Mouse (Mus musculus) gastrocnemius, adult 2 months (tissue): ENCODE measurements around the gene Plxnb2. TPM values are rescaled to one million over a fixed set of nuclear protein-coding genes. Genes with fewer than 3 reads are reported as not detected.

ENCODE experiments used
- DNase-seq: peaks from one replicate; pipeline ENCODE4 v3.0.0; 2022
- H3K27ac ChIP-seq: fragments of 200-600 bp; 2 replicates; pipeline ENCODE4 v1.8.1; 2022; ENCODE audit warnings: mild to moderate bottlenecking
- H3K4me3 ChIP-seq: fragments of 200-600 bp; 2 replicates; pipeline ENCODE4 v1.8.1; 2022; ENCODE audit warnings: mild to moderate bottlenecking, moderate library complexity
- CTCF ChIP-seq: fragments of 200-600 bp; IDR thresholded peaks from 2 replicates; pipeline ENCODE4 v1.8.1; 2022; ENCODE audit warnings: antibody characterized with exemption, mild to moderate bottlenecking, moderate library complexity
- intact Hi-C: fragments of 180-260 bp; cut with DNase I; formaldehyde crosslinking; loops from one replicate; pipeline ENCODE4 v1.15.1; 2025
- total RNA-seq, 2 experiments: library from RNA; stranded (reverse); gene quantifications; 2 replicates each; pipeline ENCODE4 v1.2.3; 2021

The Plxnb2 gene
- total RNA-seq, 2 experiments from 2014 or later, result 8.3 to 8.7 TPM

DNA sequence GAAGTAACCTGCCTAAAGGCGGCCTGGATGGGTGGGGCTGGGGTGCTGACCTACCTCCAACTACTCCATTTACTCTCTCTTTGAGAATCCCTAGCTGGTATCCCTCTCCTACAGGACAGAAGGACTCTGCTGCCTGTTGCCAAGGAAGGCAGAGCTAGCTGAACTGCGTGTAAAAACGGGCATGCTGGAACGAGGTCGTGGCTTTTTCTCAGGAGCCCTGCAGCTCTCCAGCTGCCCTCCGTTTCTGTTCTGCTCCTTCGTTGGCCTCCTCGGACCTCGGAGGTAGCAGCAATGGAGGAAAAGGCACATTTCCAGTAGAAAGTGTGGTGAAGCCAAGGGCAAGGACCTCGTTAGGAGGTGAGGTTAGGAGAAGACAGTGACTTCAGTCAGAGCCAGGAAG is 11.7 kb downstream of the Plxnb2 start:
- H3K27ac ChIP-seq, result peak overlapping the region; percentile 72
- intact Hi-C loops, result no loop called here

DNA sequence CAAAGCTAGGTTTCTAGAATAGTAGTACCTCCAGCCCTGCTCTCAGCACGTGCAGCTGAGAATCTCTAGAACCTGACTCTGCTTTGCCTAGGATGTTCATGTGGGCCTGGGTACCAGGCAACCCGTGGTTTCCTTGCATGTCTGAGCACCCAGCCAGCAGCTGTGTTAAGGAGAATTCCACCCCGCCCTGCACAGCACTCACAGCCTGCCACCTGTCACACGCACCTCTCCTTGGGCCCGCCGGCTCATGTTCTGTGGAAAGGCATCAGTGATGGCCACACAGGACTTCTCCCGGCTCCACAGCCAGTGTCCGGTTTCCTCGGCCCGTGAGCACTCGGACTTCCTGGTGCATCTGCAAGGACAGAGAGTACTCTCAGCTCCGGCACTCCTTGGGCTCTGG is 15.1 kb downstream of the Plxnb2 start:
- intact Hi-C loops, result no loop called here
- TF ChIP-seq CTCF, result no peak
- no peak overlapping the region for H3K4me3 ChIP-seq
- H3K27ac ChIP-seq, result no peak overlapping the region
- no peak for DNase-seq

More for the DNA sequence above, 11.7 kb downstream of the Plxnb2 start:
- no peak for TF ChIP-seq CTCF
- peak overlapping the region; percentile 42 for H3K4me3 ChIP-seq
- no peak for DNase-seq

DNA sequence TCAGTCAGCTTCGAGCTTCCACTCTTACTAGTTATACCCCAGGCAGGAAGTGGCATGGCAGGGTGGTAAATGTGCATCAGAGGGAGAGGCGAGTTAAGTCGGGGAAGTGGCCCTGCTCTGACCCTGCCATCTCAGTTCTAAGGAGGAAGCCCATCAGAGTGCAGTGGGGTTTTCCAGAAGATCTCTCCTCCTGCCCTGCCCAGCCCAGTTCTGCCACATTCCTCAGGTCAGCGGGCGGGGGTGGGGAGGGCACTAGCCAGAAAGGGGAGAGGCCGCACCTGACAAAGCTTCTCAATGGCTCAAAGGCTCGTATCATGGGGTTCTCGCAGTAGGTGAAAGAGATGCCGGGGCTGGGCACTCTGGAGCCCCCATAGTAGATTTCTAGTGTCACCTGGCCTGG is 19.2 kb downstream of the Plxnb2 start:
- intact Hi-C loops, result no loop called here
- no peak for TF ChIP-seq CTCF
- H3K4me3 ChIP-seq, result no peak overlapping the region
- H3K27ac ChIP-seq, result no peak overlapping the region
- no peak for DNase-seq

DNA sequence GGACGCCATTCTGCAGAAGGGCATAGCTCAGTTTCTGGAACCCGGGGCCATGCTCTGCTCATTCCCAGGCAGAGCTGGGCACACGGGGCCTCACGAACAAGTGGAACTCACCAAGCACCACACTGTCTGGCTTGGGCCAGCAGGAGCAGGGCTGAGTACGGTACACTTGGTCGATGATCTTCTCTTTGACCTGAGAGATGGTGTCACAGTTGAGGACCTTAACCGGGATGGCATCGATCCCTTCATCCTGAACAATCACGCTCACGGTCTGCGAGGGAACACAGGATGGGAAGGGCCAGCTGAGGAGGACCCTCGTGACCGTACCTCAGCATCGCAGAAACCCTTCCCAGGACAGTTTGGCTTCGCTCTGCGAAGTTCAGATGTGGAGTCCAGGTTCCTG is 22.1 kb downstream of the Plxnb2 start:
- DNase-seq, result no peak
- H3K4me3 ChIP-seq, result no peak overlapping the region
- no peak for TF ChIP-seq CTCF
- H3K27ac ChIP-seq, result no peak overlapping the region
- intact Hi-C loops, result loop anchor here (5.0 kb wide), 1 partner anchor 39 kb away; the partner anchor contains the start of gene Dennd6b

DNA sequence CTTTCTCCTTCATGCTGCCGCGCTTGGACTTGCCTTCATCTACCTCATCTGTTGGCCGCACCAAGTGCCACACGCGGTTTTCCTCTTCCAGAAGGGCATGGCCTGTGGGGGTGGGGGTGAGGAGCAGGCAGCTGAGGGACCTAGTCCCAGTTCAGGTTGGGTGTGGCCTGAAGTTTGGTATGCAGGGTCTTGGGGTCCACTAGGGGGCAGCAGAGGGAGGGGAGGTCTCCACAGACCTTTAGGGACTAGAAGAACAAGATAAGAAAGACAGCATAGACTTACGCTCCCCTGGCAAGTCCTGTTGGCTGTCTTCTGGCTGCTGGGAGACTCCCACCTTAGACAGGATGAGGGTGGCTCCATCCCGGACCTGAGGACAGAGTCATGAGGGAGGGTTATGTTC is 22.6 kb downstream of the Plxnb2 start:
- intact Hi-C loops, result loop anchor here (5.0 kb wide), 1 partner anchor 39 kb away; the partner anchor contains the start of gene Dennd6b
- TF ChIP-seq CTCF, result peak; percentile 84
- DNase-seq, result peak; percentile 80
- H3K27ac ChIP-seq, result no peak overlapping the region
- no peak overlapping the region for H3K4me3 ChIP-seq

DNA sequence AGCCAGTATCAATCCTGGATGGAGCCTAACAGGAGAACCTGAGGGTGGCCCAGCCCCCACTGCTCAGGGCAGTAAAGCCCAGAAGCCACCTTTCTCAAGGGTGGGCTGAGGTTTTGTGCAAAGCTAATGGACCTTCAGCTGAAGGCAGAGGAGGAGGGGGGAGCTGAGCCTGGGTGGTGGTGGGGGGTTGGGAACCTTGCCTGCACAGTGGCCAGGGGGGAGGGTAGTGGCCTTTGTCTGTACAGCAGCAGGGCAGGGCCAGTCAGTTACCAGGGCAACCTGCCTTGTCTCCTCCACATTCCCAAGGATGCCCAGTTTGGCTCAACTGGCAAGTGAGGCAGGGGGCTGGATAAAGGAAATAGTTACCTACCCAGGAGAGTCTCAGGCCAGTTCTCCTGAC is 28.3 kb downstream of the Plxnb2 start:
- H3K4me3 ChIP-seq, result no peak overlapping the region
- DNase-seq, result no peak
- intact Hi-C loops, result no loop called here
- H3K27ac ChIP-seq, result no peak overlapping the region
- TF ChIP-seq CTCF, result no peak

DNA sequence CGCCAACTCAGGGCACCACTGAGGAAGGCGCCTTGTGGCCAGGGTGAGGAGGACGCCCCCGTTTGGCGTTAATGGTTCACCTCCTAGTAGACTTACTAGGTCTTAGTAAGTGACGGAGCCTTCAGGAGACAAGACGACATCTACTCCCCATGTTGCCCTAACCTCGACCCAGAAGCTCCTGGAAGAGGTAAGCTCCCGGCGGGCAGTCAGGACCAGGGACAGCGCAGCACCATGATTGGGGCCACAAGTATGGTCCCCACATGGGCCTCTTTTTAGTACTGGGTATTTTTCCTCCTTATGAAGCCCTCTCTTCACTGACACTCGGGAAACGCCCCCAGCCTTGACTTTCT is 30.6 kb downstream of the Plxnb2 start:
- peak overlapping the region; percentile 79; the same call in 1 of the 2 replicates for H3K27ac ChIP-seq
- no peak for DNase-seq
- no peak for TF ChIP-seq CTCF
- H3K4me3 ChIP-seq, result peak overlapping the region; percentile 90
- intact Hi-C loops, result no loop called here

DNA sequence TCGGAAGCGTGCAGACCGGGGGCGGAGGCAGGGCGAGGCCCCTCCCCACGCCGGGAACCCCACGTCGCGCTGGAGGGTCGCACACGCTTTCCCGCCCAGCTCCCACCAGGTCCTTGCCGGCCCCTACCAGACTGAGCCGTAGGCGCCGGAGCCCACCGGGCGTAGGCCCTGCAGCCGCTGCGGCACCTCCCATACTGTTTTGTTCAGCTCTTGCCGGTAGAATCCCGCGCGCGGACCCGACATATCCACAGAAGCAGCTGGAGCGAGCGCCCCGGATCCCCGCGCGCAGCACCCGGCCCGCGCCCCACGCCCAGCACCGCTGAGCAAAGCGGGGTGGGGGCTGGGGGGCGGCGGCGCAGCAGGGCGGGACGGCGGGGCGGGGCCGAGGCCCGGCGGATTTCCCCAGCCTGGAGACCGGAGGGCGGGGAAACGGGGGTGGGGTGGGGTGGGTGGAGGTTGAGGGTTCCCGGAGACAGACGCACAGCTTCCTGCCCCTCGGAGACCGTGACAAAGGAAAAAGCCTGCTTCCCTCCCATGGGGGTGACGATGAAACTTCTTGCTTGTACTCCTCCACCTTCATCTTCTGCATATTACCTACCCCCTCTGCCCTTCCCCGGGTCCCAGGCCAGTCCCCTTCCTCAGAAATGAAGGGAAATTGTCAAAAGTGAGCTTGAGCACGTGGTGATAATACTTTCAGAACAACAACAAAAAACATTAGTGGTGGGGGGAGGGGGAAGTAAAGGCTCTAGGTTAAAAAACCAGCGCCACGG is 31.1 kb downstream of the Plxnb2 start, which contains the start of gene Mapk11:
TSS of gene Mapk11 (minus strand) at position 358 of the 770 bp plus-strand sequence.
- peak; percentile 55 for DNase-seq
- Histone ChIP-seq H3K27ac (peak within 1 kb of the TSS; percentile 79), H3K4me3 (peak within 1 kb of the TSS; percentile 90)
- intact Hi-C loops, result no loop called here
- TF ChIP-seq CTCF, result no peak

DNA sequence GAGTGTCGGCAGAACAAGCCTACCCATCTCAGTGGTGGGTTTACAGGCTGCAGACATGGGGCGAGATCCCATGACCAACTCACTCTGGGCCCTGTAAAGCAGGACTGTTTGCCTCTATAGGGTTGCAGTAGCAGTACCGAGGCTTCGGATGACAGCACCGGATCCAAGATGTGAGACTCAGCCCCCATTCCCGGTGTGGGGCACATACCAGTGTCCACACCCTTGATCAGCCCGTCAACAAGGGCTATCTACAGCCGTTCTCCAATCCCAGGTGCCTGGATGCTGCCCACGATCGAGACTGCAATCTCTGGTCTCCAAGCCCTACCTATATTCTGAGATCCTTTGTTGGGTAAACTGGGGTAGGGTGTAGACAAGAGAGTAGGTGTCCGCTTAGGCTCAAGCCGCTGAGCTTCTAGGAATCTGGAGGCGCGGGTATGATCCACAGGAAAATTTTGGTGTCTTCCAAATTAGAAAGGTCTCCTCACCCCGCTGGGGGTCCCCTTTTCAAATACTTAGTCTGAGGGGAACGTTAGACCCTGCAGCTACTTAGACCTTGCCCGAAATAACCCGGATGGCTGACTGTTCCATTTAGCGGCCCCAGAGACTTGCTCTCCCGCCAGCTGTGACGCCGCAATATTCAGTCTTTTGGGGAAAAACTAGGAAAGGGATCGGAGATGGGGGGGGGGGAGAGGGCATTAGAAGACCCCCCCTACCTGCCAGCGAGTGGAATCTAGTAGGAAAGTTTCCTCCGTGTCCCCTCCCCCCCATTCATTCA is 31.9 kb downstream of the Plxnb2 start:
- H3K4me3 ChIP-seq, result peak overlapping the region; percentile 90
- intact Hi-C loops, result no loop called here
- peak overlapping the region; percentile 79 for H3K27ac ChIP-seq
- no peak for DNase-seq
- no peak for TF ChIP-seq CTCF

DNA sequence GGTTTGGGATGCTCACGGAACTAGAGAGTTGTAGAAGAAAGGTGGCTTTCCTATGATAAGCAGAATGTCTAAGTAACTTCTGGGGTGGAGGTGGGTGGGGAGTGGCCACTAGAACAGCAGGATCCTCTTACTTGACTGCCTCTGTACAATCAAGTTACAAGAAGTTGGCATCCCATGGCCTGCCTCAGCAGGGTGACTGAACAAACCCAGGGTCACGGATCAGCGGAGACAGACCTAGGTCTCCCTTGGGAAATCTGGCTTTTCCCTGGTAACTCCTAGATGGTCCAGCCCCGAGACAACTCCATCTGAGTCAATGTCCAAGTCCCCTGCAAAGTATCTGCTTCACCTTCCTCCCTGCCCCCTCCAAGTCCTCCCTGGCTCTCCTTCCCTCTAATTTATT is 32.7 kb downstream of the Plxnb2 start:
- intact Hi-C loops, result no loop called here
- Histone ChIP-seq H3K27ac (no peak overlapping the region), H3K4me3 (no peak overlapping the region)
- no peak for TF ChIP-seq CTCF
- DNase-seq, result no peak

DNA sequence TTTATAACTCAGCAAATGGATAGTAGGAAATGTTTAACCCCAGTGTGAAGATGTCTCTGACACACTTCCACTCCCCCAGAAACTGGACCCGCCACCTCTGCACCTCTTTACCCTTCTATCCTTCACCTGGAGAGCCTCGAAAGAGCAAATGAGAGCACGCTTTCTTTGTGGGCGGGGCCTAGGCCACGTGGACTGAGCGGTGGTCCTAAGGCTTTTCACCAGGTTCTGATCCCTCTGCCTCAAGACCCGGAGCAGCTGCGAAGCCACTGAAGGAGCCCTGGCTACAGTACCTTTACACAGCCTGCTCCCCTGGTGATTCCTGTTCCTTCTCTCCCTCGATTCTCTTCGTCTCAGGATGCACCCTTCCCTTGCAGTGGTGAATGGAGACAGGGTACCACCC is 33.1 kb downstream of the Plxnb2 start:
- Histone ChIP-seq H3K4me3 (no peak overlapping the region), H3K27ac (no peak overlapping the region)
- intact Hi-C loops, result no loop called here
- DNase-seq, result no peak
- no peak for TF ChIP-seq CTCF

DNA sequence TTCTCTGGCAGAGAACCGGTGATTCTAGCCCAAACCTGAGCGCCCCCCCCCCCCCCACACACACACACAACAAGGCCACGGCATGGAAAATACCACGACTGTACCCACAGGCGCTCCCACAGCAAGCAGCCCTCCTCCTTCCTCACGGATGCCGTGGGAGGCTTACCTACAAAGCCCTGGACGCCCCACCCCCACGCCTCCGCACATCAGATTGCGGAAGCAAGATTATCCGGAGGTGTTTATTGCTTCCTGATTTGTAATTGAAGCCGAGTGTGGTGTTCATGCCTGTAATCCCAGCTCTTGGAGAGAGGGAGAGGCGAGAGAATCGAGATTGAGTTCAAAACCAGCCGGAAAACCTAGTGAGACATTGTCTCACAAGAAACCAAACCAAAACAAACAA is 33.6 kb downstream of the Plxnb2 start:
- intact Hi-C loops, result no loop called here
- H3K27ac ChIP-seq, result no peak overlapping the region
- DNase-seq, result no peak
- H3K4me3 ChIP-seq, result peak overlapping the region; percentile 33; the same call in 1 of the 2 replicates
- no peak for TF ChIP-seq CTCF

DNA sequence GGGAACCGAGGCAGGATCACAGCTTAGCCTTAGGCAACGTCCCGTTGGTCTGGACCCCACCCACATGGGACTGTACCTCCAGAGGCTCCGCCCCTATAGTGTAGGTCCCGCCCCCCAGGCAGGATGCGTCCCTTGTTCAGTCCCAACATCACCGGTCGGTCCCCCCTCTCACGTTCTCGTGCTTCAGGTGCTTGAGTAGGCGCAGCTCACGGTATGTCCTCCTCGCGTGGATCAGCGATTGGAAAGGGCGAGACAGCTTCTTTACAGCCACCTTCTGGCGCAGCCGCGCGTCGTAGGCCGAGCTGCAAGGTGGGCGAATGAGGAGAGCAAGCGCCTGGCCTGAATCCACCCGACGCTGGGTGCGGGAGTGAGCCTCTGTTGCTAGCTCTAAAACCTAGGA is 34.1 kb downstream of the Plxnb2 start:
- intact Hi-C loops, result no loop called here
- Histone ChIP-seq H3K4me3 (peak overlapping the region; percentile 33), H3K27ac (no peak overlapping the region)
- DNase-seq, result no peak
- no peak for TF ChIP-seq CTCF
